Mouse (Mus musculus) right cerebral cortex, postnatal 10 days (tissue): ENCODE measurements around the gene Arnt.
"Not testable (repeated sequence)": the region's sequence is repeated elsewhere in the genome, so short reads cannot be mapped to it uniquely, and the experiment has no call there.

ENCODE experiments used
- DNase-seq, 2 experiments: peaks; one replicate each; pipeline ENCODE4 v3.0.0; 2021; ENCODE audit warnings: low spot score in 2 of 2

Arnt gene

DNA sequence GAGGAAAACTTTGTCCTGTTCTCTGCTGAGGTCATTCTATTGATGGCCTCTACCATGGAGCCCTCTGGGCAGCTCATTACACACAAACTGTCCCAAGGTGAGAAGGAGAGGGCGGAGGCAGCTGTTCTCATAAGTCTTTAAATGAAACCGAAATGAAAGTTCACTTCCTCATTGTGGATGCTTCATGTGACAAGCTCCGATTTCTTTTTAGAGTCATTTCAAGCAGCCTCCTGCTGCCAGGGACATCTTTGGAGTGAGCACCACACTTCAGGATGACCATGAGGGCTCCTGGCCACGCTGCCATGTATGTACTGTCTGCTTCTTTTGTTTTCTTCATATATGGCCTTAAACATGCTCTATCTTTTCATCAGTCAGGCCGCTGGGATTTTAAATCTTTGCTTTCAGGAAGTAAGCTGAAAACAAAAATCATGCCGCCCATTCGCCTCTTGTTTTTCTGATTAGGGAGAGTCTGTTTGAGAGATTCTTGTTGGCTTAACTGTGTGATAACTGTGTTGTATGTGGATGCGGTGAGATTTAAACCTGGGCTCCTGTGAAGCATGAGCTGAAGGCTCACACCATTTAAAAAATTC lies 92.5 kb downstream of the Arnt start, which contains the start of gene Ctss:
Ctss (plus strand) TSS at position 165 of the 590 bp plus-strand sequence.
- DNase-seq = no peak

DNA sequence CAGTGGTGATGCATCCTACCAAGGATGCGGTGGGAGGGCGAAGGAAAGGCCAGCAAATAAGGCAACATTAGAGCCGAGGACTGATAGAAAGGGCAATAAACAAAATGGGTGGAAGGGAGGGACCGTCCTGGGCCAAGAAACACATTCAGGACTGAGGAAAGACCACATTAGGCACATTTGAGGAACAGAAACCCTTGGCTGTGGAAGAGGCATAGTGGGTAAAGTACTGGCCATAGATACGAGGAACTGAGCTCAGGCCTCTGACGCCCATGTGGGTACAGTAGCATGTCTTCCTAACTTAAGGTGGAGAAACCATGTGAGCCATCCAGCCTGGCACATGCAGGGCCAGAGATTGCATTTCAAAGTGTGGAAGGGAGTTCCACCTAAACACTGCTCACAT lies 95.6 kb downstream of the Arnt start:
- DNase-seq = peak; percentile 28 to 35

DNA sequence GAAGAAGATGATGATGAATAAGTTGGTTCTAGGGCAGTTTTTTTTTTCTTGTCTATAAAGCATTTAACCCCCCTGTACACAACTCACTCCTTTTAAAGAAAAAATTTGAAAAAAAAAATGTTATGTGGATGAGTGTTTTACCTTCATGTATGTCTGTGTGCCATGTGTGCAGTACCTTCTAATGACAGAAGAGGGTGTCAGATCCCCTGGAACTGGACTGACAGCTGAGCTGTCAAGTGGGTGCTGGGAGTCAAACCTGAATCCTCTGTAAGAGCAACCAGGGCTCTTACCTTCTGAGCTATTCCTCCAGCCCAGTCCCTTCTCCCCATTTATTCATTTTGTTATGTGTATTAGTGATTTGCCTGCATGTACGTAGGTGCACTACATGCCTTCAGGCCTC lies 96.8 kb downstream of the Arnt start:
- DNase-seq = no peak

DNA sequence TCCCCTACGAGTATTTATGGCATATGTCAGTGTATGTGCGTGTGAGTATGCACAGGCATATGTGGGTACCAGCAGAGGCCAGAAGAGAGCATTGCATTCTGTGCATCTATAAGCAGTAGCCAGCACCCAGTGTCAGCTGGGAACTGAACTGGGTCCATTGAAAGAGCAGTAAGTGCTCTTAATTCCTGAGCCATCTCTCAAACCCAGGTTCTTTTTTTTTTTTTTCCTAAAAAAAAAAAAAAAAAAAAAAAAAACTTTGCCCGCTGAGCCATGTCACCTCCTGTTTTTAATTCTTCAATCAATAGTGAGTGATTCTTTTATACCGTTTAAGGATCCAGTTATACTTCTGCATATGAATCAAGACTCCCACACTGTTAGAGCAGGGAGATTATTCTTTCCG lies 99.2 kb downstream of the Arnt start:
- no peak for DNase-seq

DNA sequence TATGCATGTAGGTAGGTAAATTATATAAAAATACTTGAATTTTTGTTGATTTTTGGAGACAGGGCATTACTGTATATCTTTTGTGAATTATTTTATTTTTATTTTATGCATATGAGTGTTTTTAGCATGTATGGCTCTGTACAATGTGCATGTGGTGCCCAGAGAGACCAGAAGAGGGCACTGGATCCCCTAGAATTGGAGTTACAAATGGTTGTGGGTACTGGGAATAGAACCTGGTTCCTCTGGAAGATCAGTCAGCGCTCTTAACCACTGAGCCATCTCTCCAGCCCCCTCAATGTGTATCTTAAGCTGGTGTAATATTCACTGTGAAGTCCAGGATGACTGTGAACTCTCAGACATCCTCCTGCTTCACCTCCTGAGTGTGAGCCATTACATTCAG lies 100.7 kb downstream of the Arnt start:
- DNase-seq = no peak

DNA sequence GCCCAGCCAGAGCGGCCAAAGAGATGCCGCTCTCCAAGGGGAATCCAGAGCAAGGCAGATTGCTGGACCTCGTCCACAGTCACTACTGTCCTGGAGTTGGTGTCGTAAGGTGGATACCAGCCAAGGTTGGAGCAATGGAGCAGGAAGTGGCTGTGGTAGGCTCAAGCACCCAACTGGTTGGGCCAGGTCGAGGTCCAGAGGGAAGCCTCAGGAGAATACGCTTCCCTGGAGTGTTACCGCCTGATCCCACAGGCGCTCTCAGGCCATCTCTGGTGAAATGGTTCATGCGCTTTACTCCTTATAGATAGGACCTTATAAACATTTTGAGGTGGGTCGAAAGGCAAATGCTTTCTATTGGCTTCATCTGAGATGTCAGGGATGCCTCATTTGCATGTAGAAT lies 104.7 kb downstream of the Arnt start:
- DNase-seq = no peak

DNA sequence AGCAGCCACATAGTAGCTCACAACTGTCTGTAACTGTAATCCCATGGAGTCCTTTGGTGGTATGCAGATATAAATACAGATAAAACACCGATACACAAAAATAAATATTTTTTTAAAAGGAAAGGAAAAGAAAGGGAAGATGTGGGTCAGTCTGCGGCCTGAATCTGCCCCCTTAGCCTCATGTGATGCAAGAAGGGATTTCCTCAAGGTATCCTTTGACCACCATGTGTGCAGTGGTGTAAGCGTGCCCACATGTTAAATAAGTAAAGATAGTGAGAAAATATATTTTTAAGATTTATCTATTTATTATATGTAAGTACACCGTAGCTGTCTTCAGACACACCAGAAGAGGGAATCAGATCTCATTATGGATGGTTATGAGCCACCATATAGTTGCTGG lies 105.6 kb downstream of the Arnt start:
- DNase-seq = no peak

DNA sequence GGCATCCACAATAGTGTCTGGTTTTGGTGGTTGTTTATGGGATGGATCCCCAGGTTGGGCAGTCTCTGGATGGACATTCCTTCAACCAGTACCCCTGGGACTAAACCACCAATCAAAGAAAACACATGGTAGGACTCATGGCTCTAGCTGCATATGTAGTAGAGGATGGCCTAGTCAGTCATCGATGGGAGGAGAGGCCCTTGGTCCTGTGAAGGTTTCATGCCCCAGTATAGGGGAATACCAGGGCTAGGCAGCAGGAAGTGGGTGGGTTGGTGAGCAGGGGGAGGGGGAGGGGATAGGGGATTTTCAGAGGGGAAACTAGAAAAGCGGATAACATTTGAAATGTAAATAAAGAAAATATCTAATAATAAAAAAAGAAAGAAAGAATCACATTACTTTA lies 107.0 kb downstream of the Arnt start:
- not testable (repeated sequence) for DNase-seq

DNA sequence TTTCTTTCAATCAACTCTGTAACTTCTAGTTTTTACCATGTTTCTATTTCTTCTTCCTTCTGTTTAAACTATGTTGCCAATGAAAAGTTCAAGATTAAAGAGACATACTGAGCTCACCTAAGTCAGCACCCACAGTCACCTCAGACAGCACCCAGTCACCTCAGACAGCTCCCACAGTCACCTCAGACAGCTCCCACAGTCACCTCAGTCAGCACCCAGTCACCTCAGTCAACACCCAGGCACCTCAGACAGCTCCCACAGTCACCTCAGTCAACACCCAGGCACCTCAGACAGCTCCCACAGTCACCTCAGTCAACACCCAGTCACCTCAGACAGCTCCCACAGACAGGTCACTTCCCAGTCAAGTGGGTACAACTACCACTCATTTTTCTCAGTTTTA lies 108.0 kb downstream of the Arnt start:
- DNase-seq = no peak

DNA sequence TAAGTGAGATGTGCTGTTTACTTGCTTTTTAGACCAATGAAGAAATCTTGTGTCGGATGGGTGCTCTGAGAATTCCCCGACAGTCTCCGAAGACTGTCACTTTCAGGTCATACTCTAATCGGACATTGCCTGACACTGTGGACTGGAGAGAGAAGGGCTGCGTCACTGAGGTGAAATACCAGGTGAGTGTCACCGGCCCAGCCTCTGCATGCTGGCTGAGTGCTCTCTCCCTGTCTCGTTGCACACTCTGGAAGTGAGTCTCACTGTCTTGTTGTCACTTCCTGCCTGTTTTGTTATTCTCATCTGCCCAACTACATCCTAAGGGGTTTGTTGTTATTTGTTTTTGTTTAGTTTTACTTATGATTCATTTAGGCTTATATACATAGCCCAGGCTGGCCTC lies 108.8 kb downstream of the Arnt start:
- no peak for DNase-seq
